Mouse (Mus musculus) central nervous system, embryonic 14 days (tissue): ENCODE data around the gene Ppp1r14a. TPM values are rescaled to one million over a fixed set of nuclear protein-coding genes. Genes with fewer than 3 reads are reported as not detected.

Experiments
- polyA plus RNA-seq: library from polyadenylated mRNA; depleted of rRNA; stranded (reverse); fragments of >200 nt; gene quantifications from 2 replicates; pipeline ENCODE4 v1.2.3, GENCODE M21; 2012; rRNA removed

Gene Ppp1r14a
- 9.3 and 13.2 TPM in 2 replicates for polyA plus RNA-seq

GRCm38 (mm10) chr7:29288942-29289638 lies at the start of gene Ppp1r14a:
Gene Ppp1r14a, plus strand, starts transcription at chr7:29289308.

GRCm38 (mm10) chr7:29248261-29248841 lies 40.8 kb upstream of the Ppp1r14a start, which contains the start of gene 2200002D01Rik:
Gene 2200002D01Rik, minus strand, starts transcription at chr7:29248466.

GRCm38 (mm10) chr7:29281201-29282073 lies 7.7 kb upstream of the Ppp1r14a start, which contains the start of gene Spint2:
Gene Spint2, minus strand, starts transcription at chr7:29281912.

GRCm38 (mm10) chr7:29303738-29304462 lies 14.8 kb downstream of the Ppp1r14a start, which contains the start of gene Dpf1:
Gene Dpf1, plus strand, starts transcription at chr7:29303951.

Other genes with a start within 250 kb of the Ppp1r14a start
- gene Ryr1, start 164.1 kb upstream of the Ppp1r14a start, polyA plus RNA-seq, result 9.3 and 12.9 TPM in 2 replicates
- gene Rasgrp4, start 154.5 kb upstream of the Ppp1r14a start, polyA plus RNA-seq, result 3.2 and 3.4 TPM in 2 replicates
- 24.0 and 24.1 TPM in 2 replicates for gene Fam98c, start 133.1 kb upstream of the Ppp1r14a start, polyA plus RNA-seq
- gene Ggn, start 119.1 kb upstream of the Ppp1r14a start, polyA plus RNA-seq, result 0.61 and 0.94 TPM in 2 replicates
- 27.5 and 29.3 TPM in 2 replicates for gene Spred3, start 118.9 kb upstream of the Ppp1r14a start, polyA plus RNA-seq
- 276 and 299 TPM in 2 replicates for gene Psmd8, start 108.6 kb upstream of the Ppp1r14a start, polyA plus RNA-seq
- gene Catsperg1, start 75.3 kb upstream of the Ppp1r14a start, polyA plus RNA-seq, result 7.5 and 7.8 TPM in 2 replicates
- 1.4 and 3.0 TPM in 2 replicates for gene Kcnk6, start 56.8 kb upstream of the Ppp1r14a start, polyA plus RNA-seq
- 60.7 and 65.4 TPM in 2 replicates for gene Yif1b, start 51.0 kb upstream of the Ppp1r14a start, polyA plus RNA-seq
- 0.25 and 0.85 TPM in 2 replicates for gene 2200002D01Rik, start 40.8 kb upstream of the Ppp1r14a start, polyA plus RNA-seq
- 36.9 and 49.5 TPM in 2 replicates for gene Spint2, start 7.4 kb upstream of the Ppp1r14a start, polyA plus RNA-seq
- gene Dpf1, start 14.6 kb downstream of the Ppp1r14a start, polyA plus RNA-seq, result 111 and 128 TPM in 2 replicates
- gene Sipa1l3, start 229.3 kb downstream of the Ppp1r14a start, polyA plus RNA-seq, result 25.6 and 38.0 TPM in 2 replicates